Mouse (Mus musculus): Measurements from ENCODE around the gene Cyb561.

The Cyb561 gene

DNA sequence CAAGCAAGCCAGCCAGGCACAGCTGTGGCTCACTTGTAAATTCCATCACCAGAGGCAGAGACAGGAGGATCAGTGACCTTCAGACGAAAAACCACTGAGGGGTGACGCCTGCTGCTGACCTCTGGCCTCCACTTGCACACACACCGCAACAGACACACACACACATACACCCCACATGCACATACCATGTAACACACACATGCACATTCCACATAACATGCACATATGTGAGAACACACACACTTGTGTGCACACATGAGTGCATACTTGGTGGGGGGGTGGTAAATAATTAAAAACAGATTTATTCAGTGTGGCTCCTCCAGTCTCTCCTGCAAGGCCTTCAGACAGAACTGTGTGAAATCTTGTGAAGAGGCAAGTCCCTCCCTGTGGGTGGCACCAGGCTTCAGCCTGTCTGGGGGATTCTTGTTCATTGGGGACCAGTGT is 1.5 kb downstream of the Cyb561 start:
- DNase-seq: peak; percentile 61 to 77

DNA sequence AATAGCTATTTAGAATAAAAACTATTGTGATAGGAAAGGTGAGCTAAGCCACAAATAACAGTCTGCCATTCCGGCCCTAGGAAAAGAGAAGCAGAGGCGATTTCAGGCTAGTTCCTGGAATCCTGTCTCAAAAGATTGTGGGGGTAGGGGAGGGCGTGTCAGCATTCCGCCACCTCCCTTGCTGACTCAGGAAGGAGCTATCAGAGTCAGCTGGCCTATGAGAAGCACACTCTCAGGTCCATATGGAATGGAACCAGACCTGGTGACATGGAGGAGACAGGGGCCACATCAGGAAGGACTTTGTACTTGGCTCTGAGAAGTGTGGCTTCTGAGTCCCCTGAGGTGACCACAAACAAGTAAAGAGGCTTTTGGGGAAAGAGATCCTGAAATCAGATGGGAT is 2.6 kb downstream of the Cyb561 start:
- no peak for DNase-seq

DNA sequence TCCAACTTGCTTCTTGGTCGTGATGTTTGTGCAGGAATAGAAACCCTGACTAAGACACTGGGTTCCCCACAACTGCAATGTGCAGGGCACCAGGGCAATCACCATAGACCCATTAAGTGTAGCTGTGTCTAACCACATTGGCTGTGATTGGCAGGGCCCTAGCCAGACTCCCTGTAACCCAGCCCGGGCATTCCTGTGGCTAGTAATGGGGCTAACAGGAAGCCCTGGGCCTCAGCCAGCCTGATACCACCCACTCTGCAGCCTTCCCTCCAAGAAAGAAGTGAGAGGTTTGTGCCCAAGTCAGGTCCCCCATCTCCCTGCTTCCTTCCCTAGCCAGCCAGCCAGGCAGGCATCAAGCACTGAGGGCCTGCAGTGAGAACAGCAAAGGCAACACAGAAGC is 4.9 kb downstream of the Cyb561 start:
- no peak for DNase-seq

DNA sequence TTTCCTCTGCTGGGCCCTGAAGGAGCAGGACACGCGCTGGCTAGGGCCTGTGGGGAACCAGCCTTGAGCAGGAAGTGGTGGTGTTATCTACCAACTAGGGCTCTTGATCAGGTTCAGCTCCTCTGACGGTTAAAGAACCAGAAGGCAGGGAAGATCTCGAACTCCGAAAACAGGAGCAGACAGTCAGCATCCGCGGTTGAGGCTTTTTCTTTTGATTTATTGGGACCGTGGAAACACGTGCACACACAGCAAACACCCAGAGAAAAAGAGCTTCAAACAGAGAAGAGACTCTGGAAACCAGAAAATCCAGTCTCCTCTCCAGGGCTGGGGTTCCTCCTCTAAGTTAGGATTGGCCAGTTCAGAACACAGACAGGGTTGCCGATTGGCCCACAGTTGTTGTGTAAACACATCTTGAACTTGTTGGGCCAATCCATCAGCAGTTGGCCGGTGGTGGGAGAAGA is 6.4 kb downstream of the Cyb561 start:
- DNase-seq: no peak

DNA sequence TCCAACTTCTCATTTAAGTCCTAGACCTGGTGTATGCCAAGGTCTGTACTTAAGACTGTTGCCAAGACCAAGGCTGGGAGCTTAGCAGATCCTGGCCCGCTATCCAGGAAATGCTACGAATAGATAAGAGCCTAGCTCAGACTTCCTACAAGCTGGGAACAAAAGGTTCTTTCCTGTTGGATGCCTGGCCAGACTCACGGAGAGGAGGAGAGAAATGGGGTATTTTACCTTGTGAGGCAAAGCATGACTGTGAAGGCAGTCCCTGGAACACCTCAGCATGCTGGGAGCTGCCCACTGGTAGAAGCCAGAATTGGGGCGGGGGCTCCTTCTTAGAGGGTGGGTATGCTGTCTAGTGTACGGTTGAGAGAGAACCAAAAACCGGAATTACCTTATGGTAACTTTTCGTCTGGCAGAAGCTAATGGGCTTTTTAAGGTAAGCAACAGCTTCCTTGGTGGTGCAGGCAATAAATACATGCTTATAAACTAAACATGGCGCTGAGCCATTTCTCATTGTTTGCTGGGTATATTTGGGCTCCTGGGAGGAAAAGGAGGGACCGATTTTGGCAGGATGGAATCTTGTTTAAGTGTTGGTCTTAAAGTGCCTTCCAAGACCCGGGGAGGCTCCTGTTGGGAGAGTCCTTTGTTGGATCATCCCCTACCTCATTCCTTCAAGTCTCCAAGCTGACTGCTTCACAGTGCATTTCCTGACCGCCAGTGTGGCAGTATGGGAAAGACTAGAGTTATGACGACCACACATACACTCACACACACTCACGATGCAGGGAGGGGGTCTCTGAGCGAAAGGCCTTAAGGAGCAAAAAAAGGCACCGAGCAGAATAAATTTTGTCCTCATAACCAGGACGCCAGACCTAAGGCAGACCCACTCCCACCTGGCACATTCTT is 8.1 kb downstream of the Cyb561 start:
- peak; percentile 39 to 66 for DNase-seq

DNA sequence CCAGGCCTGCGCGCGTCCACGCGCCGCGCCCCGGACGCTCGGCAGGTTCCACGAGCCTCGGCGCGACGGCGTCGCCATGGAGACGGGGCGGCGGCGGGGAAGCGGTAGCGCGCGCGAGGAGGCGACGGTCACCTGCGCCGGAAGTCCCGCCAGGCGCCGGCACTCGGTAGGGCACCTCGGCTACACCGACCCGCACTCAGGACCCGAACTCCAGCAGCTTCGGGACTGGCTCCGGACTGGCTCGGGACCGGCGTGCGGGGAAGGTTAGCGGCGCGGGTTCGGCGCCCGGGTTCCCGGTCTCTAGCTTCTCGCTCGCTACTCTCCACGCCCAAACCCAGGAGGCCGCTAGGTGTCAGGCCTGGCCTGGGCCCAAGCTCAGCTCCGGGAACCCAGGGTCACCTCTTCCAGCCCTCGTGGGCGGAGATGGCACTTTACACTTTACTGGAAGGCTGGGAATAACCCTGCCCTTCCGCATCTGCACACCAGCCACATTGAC is 9.0 kb downstream of the Cyb561 start:
- peak; percentile 84 to 92 for DNase-seq

DNA sequence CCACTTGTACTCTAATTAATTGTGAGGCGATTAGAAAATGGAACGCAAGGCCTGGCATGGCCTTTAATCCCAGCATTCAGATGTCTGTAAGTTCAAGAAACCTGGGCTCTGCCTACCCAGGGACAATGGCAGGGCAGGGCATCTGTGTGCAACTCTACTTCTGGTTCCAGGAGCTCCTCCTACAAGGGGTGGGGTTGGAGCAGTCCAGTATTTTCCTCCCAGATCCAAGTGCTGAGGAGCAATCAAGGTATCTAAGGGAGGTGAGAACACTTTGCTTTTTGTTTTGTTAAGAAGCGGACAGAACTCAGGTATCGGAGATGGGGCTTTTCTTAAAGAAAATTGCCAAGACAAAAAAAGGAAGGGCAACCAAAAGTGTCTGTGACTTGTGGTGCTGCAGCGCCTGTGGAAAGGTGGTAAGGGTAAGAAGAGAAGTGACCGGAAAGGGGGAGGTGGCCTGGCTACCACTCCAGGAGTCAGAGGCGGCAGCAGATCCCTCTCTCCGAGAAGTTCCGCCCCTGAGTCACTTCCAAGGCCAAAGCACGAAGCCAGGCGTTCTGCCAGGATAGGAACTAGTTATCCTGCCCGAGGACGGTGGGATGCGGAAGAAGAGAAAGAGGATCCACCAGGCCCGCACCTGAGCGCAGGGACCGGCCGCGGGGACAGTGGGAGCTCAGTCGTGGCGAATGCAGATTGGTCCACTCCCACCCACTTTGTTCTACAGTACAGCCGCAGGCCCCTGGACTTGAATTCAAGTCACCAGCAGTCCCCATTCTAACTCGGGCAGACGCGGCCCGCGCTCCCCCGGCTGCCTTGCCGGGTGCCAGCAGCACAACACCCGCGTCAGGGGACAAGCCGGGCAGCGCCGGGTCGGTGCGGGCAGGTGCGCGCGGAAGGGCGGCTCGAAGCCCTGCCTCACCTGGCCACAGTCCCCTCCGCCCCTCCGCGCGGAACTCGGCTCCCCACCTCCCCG is 9.7 kb downstream of the Cyb561 start:
- DNase-seq: peak; percentile 54 to 68

DNA sequence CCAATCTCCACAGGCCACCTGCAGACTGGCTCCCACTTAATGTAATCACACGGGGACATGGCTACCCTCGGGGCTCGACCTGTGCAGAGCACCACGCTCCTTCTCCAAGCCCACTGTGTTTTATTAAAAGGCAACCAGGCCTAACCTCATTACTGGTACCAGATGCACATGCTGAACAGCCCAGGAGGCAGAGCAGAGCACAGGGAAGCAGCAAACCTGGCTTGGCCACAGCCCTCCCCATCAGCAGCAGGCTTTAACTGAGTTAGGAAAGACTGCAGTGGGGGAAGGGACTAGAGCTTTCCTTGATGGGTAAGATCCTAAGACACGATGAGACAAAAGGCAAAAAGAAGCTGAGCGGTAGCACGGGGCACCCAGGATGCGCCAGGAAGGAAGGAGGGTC is 11.2 kb downstream of the Cyb561 start:
- DNase-seq: no peak

DNA sequence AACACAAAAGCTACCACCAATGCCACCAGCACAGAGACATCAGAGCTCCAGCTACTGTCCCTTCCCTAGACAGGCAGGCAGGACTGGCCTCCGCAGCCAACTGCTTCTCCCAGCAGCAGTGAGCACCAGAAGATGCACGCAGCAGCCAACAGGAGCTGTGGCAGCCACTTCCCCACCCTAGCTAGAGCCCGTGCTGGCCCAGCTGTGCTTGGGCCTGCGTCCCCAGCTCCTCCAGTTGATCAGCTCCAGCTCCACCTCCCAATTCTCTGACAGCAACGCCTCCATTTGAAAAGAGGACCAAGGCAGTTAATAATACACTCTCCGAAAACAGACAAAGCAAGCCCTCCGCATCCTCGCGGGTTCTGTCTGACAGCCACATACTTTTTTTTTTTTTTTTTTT is 14.4 kb downstream of the Cyb561 start:
- DNase-seq: no peak

DNA sequence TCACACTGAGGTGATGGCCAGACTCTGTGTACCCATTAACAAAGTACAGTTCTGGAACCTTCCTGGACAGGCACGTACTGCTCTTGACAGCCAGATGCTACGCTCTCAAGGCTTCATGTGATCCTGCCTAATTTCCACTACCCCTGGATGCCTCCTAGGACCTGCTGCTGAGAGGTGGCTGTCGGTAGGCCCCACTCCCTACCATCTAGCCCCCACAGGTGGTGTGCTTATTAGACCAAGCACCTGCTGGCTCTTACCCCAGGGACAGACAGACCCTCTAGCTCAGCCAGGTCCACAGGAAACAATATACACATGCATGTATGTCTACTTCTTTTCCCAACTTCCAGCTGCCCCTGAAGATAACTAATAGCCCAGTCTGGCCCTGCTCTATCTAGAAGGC is 16.2 kb downstream of the Cyb561 start:
- DNase-seq: no peak

DNA sequence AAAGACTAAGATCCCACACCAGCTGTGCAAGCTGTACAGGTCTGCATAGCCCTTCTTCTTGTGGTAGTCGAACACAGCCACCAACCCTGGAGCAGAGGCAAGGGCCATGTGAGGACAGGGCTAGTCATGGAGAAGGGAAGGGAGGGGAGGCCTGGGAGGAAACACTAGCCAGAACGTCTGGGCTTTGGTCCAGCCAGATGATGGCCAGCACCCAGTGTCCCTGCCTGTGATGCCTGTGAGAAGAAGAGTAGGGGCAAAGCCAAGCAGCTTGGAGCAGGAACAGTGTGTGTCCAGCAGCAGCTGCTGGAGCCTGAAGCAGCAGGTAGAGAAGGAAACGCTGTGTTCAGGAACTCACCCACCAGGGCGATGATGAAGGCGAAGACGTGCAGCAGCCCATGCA is 16.9 kb downstream of the Cyb561 start:
- DNase-seq: peak in 1 of 2 experiments; percentile 56

DNA sequence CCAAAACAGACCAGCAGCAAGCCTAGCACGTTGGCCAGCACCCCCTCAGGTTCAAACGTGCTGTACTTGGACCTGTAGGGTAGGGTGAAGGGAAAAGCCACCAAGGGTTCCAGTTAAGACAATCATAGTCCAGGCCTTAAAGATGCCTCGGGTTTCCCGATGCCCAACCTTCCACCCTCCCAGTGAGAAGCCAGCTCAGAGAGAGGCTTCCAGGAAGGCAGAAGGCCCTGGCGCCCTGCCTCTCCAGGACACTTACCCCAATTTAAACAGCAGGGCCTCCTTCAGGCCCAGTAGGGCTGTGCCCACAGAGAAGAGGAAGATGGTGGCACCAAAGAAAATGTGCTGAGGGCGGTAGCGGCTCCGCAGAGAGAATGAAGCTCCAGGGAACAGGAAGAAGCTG is 17.6 kb downstream of the Cyb561 start:
- no peak for DNase-seq

DNA sequence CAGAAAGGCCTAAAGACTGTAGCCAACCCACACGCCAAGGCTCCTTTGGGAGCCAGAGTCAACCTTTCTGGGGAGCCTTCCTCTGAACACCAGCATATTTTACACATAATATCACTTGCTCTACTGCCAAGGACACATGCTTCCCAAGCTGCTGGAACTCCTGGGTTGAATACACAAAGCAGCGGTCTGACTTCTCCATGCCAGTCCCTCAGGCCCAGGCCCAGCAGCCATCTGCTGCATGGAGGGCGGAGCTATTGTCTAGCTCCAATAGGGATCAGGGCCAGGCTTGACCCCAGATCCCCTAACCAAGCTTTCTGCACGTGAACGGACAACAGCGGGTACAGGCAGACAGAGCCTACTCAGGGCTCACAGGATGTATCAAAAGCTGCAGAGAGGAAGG is 18.3 kb downstream of the Cyb561 start:
- no peak for DNase-seq

DNA sequence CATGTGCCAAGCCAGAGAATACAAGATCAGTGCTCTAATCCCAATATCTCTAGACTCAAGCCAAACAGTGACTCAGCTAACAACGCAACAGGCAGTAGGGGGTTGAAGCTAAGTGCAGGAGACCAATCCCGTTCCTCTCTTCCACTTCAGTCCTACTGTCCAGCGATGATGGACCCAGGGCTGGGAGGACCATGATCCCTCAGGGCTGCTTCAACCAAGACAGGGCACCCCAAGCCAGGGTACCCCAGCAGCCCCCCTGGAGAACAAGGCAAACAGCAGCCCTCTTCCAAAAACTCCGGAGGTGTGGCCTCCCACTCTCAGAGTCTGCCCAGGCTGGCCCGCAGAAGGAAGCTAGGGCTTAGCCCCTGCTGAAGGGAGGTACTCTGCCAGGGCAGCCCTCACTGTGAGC is 18.8 kb downstream of the Cyb561 start:
- DNase-seq: no peak

DNA sequence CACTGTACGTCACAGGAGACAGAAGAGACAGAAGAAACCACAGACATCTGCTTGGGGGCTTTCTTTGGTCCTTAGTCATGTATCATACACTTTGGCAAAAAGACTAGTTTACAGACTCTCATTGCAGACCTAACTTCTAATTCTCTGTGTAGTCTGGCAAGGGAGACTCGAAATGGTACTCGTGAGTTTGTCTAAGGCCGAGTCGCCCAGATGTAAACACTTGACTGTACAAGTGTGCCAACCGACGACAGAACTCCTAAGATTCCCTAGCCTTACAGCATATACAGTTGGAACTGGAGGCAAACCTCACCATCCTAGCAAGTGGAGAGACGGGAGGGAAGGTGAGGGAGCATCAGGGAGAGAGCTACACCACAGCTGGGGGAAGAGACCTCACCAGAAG is 19.4 kb downstream of the Cyb561 start:
- DNase-seq: no peak

DNA sequence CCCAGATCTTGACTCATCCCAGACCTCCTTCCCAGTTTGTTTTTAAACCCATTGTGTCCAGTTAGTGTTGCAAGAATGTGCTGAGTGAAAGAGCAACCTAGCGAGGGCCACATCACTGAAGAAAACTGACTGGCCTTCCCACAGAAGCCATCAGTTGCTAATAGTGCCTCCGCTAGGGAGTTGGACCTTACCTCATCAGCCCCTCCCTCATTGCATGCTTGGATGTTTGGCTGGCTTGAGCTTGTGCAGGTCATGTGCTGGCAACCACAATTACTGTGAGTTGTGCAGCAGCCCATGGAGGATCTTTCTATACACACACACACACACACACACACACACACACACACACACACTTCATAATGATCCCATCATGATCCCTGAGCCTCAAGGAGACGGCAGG is 21.8 kb downstream of the Cyb561 start:
- DNase-seq: no peak

DNA sequence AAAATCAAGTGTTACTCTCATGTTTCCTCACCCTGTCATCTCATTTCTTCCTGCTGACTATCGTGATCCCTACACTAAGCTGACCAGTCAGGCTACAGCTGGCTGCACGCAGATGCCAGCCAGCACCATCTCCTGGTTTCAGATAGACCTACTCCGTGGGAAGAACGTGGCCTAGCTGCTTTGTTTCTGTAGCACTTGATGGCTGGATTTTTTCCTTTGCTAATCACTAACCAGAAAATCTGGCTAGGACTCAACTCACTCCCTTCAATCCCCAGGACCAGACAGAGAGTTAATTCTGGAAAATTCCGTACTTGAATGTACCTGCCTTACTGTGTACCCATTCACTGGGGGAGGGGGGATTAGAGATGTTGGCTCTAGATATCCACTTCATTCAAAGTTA is 25.0 kb downstream of the Cyb561 start:
- no peak for DNase-seq

DNA sequence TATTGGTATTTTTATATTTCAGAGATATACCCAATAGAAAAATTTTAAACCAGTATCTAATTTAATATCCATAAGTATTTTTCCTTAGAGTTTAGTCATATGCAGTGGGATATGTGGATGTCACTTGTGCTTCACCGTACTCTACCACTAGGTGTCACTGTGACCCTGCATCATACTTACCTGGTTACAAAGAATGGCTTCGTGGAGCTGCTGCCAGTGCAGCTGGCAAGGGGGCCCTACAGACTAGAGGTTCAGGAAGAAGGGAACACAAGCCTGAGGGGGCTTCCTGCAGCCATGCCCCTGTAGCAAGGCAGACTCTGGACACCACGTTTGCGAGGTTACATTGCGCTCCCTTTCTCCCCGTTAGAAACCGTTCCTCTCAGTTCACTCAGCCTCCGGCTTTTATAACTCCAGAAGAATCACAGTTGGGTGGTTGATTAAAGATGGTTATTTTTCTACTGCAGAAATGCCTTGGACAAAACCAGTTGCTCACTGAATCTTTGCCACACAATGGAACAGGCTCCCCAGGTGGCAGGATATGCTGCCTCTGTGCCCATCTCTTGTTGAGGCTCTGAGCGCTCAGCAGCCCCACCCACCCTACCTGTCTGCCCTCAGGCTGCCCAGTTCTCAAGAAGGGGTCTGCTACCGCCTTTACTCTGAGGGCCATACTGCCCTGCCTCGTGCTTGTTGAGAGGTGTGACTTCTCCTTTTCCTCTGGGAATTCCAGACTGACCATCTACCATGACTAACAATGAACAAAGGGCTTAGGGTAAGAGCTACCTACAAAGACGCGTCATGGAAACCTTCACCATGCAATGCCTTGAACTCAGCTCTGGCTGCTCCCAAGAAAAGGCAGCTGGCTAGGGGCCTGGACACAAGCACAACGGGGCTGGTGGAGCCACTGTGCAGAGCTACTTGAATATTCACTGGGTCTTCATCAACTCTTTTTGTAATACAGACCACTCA is 25.8 kb downstream of the Cyb561 start:
- peak; percentile 68 to 83 for DNase-seq

DNA sequence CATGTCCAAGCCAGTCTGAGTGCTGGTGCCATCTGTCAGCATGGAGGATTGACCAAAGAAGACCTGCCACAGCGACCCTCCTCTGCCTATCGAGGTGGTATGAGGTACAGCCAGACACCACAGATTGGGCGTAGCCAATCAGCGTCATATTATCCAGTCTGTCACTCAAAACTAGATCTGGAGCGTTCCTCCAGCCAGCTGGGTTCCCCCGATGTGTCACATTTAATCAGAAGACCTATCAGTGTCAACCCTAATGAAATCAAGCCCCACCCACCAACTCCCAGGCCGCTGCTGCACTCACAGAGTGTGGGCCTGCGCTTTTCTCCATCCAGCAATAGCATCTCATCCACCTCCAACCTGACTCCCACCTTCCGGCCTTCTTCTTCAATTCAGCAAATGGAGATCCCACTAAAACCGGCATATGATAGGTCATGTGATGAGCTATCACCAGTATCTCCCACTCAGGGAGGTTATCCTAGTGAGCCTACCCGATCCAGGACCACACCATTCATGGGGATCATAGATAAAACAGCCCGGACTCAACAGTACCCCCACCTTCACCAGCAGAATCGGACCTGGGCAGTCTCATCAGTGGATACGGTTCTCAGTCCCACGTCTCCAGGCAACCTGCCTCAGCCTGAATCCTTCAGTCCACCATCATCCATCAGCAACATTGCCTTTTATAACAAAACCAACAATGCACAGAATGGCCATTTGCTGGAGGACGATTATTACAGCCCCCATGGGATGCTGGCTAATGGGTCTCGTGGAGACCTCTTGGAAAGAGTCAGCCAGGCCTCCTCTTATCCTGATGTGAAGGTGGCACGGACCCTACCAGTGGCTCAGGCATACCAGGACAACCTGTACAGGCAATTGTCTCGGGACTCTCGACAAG is 30.1 kb downstream of the Cyb561 start:
- DNase-seq: no peak

DNA sequence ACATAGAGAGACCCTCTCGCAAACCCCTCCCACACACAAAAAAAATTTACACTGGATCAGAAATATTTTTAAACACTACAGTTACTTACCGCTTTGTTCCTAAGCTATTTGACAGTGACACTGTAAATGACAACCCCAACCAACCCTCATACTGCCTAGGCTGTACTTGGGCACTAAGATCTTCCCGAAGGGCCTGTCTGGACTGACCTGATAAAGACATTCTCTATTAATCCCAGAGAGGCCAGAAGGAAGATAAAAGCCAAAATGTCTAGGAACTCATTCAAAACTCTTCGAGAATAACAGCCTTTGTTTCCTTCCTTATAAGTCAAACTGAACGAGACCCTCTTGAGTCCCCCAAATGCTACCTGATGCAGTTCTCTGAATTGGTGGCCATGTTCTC is 31.9 kb downstream of the Cyb561 start:
- DNase-seq: no peak

DNA sequence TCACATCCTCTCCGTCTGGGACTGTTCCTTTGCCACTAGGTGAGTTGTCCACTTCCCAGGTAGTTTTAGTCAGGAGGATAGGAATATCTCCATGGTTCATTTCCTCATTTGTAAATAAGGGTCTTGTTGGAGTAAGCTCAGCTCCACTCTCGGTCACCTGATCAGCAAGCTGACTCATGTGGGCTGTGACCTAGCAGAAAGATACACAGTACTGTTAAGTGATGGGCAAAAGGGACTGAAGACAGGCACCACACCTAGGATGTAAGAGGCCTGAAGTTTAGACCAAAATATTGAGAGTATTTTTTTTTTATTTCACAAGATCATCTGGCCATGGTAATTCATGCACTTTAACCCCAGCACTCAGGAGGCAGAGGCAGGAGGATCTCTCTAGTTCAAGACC is 32.3 kb downstream of the Cyb561 start:
- no peak for DNase-seq
